Mouse (Mus musculus): ENCODE data around the gene Tppp. TPM values are rescaled to one million over a fixed set of nuclear protein-coding genes. Genes with fewer than 3 reads are reported as not detected.

Tppp gene
- polyA plus RNA-seq, 1 experiment: 4.3 TPM

GRCm38 (mm10) chr13:74028116-74028515, 18.9 kb downstream of the Tppp start:
- Histone ChIP-seq H3K36me3 (ENCODE audit: control insufficient read depth, insufficient read depth, low read length) (no peaks in the 10 kb centered on the region), H3K4me1 (ENCODE audit: control insufficient read depth, insufficient read depth, low read length) (peaks cover 3% of the 10 kb centered on the region), H3K27me3 (replicated peaks; ENCODE audit: control insufficient read depth, insufficient read depth, low read length) (no peaks in the 10 kb centered on the region), H3K27ac (ENCODE audit: insufficient read depth, low read depth, low read length) (no peak overlapping the region), H3K4me3 (ENCODE audit: insufficient read depth, low read depth, low read length) (no peak overlapping the region)
- DNase-seq: no peak
- WGBS: 75% methylated on average over 2 of the region's 2 CpGs
- TF ChIP-seq CTCF (conservative IDR thresholded peaks at IDR 0.05; ENCODE audit: insufficient read depth, insufficient read length, low read depth, low read length): no peak
- no peak for TF ChIP-seq POLR2A (IDR thresholded peaks at IDR 0.05; ENCODE audit: low read depth, low read length)

GRCm38 (mm10) chr13:74029013-74029412, 19.8 kb downstream of the Tppp start:
- no peak for TF ChIP-seq CTCF (conservative IDR thresholded peaks at IDR 0.05; ENCODE audit: insufficient read depth, insufficient read length, low read depth, low read length)
- no peak for TF ChIP-seq POLR2A (IDR thresholded peaks at IDR 0.05; ENCODE audit: low read depth, low read length)
- H3K27me3 ChIP-seq (replicated peaks; ENCODE audit: control insufficient read depth, insufficient read depth, low read length): no peaks in the 10 kb centered on the region
- no peak for DNase-seq
- WGBS: 84% methylated on average over 2 of the region's 2 CpGs
- no peak overlapping the region for H3K27ac ChIP-seq (ENCODE audit: insufficient read depth, low read depth, low read length)
- no peaks in the 10 kb centered on the region for H3K36me3 ChIP-seq (ENCODE audit: control insufficient read depth, insufficient read depth, low read length)
- peaks cover 3% of the 10 kb centered on the region for H3K4me1 ChIP-seq (ENCODE audit: control insufficient read depth, insufficient read depth, low read length)
- H3K4me3 ChIP-seq (ENCODE audit: insufficient read depth, low read depth, low read length): no peak overlapping the region

GRCm38 (mm10) chr13:74030691-74031090, 21.5 kb downstream of the Tppp start:
- Histone ChIP-seq H3K4me3 (ENCODE audit: insufficient read depth, low read depth, low read length) (no peak overlapping the region), H3K27me3 (replicated peaks; ENCODE audit: control insufficient read depth, insufficient read depth, low read length) (no peaks in the 10 kb centered on the region), H3K36me3 (ENCODE audit: control insufficient read depth, insufficient read depth, low read length) (no peaks in the 10 kb centered on the region), H3K27ac (ENCODE audit: insufficient read depth, low read depth, low read length) (no peak overlapping the region), H3K4me1 (ENCODE audit: control insufficient read depth, insufficient read depth, low read length) (no peaks in the 10 kb centered on the region; the same call in 1 of the 2 replicates)
- TF ChIP-seq POLR2A (IDR thresholded peaks at IDR 0.05; ENCODE audit: low read depth, low read length) (no peak), CTCF (conservative IDR thresholded peaks at IDR 0.05; ENCODE audit: insufficient read depth, insufficient read length, low read depth, low read length) (no peak)
- 85% methylated on average over 7 of the region's 7 CpGs for WGBS
- DNase-seq: no peak

GRCm38 (mm10) chr13:74031133-74031532, 21.9 kb downstream of the Tppp start:
- WGBS: 69% methylated on average over 8 of the region's 8 CpGs
- no peak for DNase-seq
- Histone ChIP-seq H3K4me3 (ENCODE audit: insufficient read depth, low read depth, low read length) (no peak overlapping the region), H3K4me1 (ENCODE audit: control insufficient read depth, insufficient read depth, low read length) (no peaks in the 10 kb centered on the region; the same call in 1 of the 2 replicates), H3K27ac (ENCODE audit: insufficient read depth, low read depth, low read length) (no peak overlapping the region), H3K36me3 (ENCODE audit: control insufficient read depth, insufficient read depth, low read length) (no peaks in the 10 kb centered on the region), H3K27me3 (replicated peaks; ENCODE audit: control insufficient read depth, insufficient read depth, low read length) (no peaks in the 10 kb centered on the region)
- no peak for TF ChIP-seq CTCF (conservative IDR thresholded peaks at IDR 0.05; ENCODE audit: insufficient read depth, insufficient read length, low read depth, low read length)
- no peak for TF ChIP-seq POLR2A (IDR thresholded peaks at IDR 0.05; ENCODE audit: low read depth, low read length)

- 93% methylated on average over 2 of the region's 2 CpGs for WGBS
- no peak for DNase-seq
- Histone ChIP-seq H3K36me3 (ENCODE audit: control insufficient read depth, insufficient read depth, low read length) (no peaks in the 10 kb centered on the region), H3K27me3 (replicated peaks; ENCODE audit: control insufficient read depth, insufficient read depth, low read length) (no peaks in the 10 kb centered on the region), H3K27ac (ENCODE audit: insufficient read depth, low read depth, low read length) (no peak overlapping the region), H3K4me3 (ENCODE audit: insufficient read depth, low read depth, low read length) (no peak overlapping the region), H3K4me1 (ENCODE audit: control insufficient read depth, insufficient read depth, low read length) (no peaks in the 10 kb centered on the region)
- TF ChIP-seq POLR2A (IDR thresholded peaks at IDR 0.05; ENCODE audit: low read depth, low read length): no peak
Observed at GRCm38 (mm10) chr13:74034756-74035155, 25.5 kb downstream of the Tppp start.

- 94% methylated on average over 2 of the region's 2 CpGs for WGBS
- no peak for DNase-seq
- Histone ChIP-seq H3K27ac (ENCODE audit: insufficient read depth, low read depth, low read length) (no peak overlapping the region), H3K36me3 (ENCODE audit: control insufficient read depth, insufficient read depth, low read length) (no peaks in the 10 kb centered on the region), H3K27me3 (replicated peaks; ENCODE audit: control insufficient read depth, insufficient read depth, low read length) (no peaks in the 10 kb centered on the region), H3K4me1 (ENCODE audit: control insufficient read depth, insufficient read depth, low read length) (no peaks in the 10 kb centered on the region), H3K4me3 (ENCODE audit: insufficient read depth, low read depth, low read length) (no peak overlapping the region)
- TF ChIP-seq POLR2A (IDR thresholded peaks at IDR 0.05; ENCODE audit: low read depth, low read length) (no peak), CTCF (conservative IDR thresholded peaks at IDR 0.05; ENCODE audit: insufficient read depth, insufficient read length, low read depth, low read length) (no peak)
Observed at GRCm38 (mm10) chr13:74035776-74036175, 26.6 kb downstream of the Tppp start.

- DNase-seq: no peak
- no peaks in the 10 kb centered on the region for H3K36me3 ChIP-seq (ENCODE audit: control insufficient read depth, insufficient read depth, low read length)
- WGBS: 87% methylated on average over 3 of the region's 3 CpGs
Observed at GRCm38 (mm10) chr13:74039926-74040325, 30.7 kb downstream of the Tppp start.

GRCm38 (mm10) chr13:74056194-74056593, 47.0 kb downstream of the Tppp start:
- Histone ChIP-seq H3K36me3 (ENCODE audit: control insufficient read depth, insufficient read depth, low read length) (no peaks in the 10 kb centered on the region; the same call in 1 of the 2 replicates), H3K4me1 (ENCODE audit: control insufficient read depth, insufficient read depth, low read length) (no peaks in the 10 kb centered on the region)
- WGBS: 100% methylated on average over 1 of the region's 1 CpGs

More at GRCm38 (mm10) chr13:74039926-74040325, 30.7 kb downstream of the Tppp start:
- Histone ChIP-seq H3K4me1 (ENCODE audit: control insufficient read depth, insufficient read depth, low read length) (no peaks in the 10 kb centered on the region), H3K4me3 (ENCODE audit: insufficient read depth, low read depth, low read length) (no peak overlapping the region), H3K27me3 (replicated peaks; ENCODE audit: control insufficient read depth, insufficient read depth, low read length) (no peaks in the 10 kb centered on the region), H3K27ac (ENCODE audit: insufficient read depth, low read depth, low read length) (no peak overlapping the region)
- TF ChIP-seq POLR2A (IDR thresholded peaks at IDR 0.05; ENCODE audit: low read depth, low read length): no peak
- TF ChIP-seq CTCF (conservative IDR thresholded peaks at IDR 0.05; ENCODE audit: insufficient read depth, insufficient read length, low read depth, low read length): no peak

More at GRCm38 (mm10) chr13:74056194-74056593, 47.0 kb downstream of the Tppp start:
- H3K4me3 ChIP-seq (ENCODE audit: insufficient read depth, low read depth, low read length): no peak overlapping the region
- no peak for DNase-seq
- H3K27me3 ChIP-seq (replicated peaks; ENCODE audit: control insufficient read depth, insufficient read depth, low read length): no peaks in the 10 kb centered on the region
- TF ChIP-seq CTCF (conservative IDR thresholded peaks at IDR 0.05; ENCODE audit: insufficient read depth, insufficient read length, low read depth, low read length) (no peak), POLR2A (IDR thresholded peaks at IDR 0.05; ENCODE audit: low read depth, low read length) (no peak)
- H3K27ac ChIP-seq (ENCODE audit: insufficient read depth, low read depth, low read length): no peak overlapping the region

All from kidney, adult 2 months (tissue).